Mouse (Mus musculus) cortical plate, adult 2 months (tissue): ENCODE measurements around the gene Zmynd8.

Experiments used
- CTCF ChIP-seq: fragments of 200-500 bp; IDR thresholded peaks from 2 replicates; pipeline ENCODE4 v1.5.1; 2011; ENCODE audit warnings: mild to moderate bottlenecking, control low read depth, low read length; ENCODE audit not compliant: insufficient read depth; ENCODE audit errors: extremely low read depth
- POLR2A ChIP-seq: fragments of 200-500 bp; IDR thresholded peaks from 2 replicates; pipeline ENCODE4 v1.6.1; 2011; ENCODE audit warnings: mild to moderate bottlenecking, low read length, control low read depth; ENCODE audit not compliant: insufficient read depth; ENCODE audit errors: extremely low read depth

- no peak for TF ChIP-seq CTCF
- no peak for TF ChIP-seq POLR2A
Measured at GRCm38 (mm10) chr2:165873196-165873595, 25.6 kb downstream of the Zmynd8 start.
